Mouse (Mus musculus) brown adipose tissue, adult 24 weeks (tissue): Measurements from ENCODE around the gene Slc2a5. TPM values are rescaled to one million over a fixed set of nuclear protein-coding genes. Genes with fewer than 3 reads are reported as not detected.

ENCODE experiments used
- H3K27ac ChIP-seq: fragments of 200-500 bp; replicated peaks from 2 replicates; pipeline ENCODE4 v1.5.1; 2012; ENCODE audit warnings: low read depth, mild to moderate bottlenecking, low read length
- H3K4me1 ChIP-seq: fragments of 200-500 bp; 2 replicates; pipeline ENCODE4 v1.6.1; 2012; ENCODE audit warnings: low read length, mixed read lengths; ENCODE audit not compliant: control insufficient read depth, insufficient read depth, insufficient read length
- H3K4me3 ChIP-seq: fragments of 200-500 bp; 2 replicates; pipeline ENCODE4 v1.5.1; 2012; ENCODE audit warnings: low read depth, mild to moderate bottlenecking, low read length, moderate library complexity; ENCODE audit not compliant: insufficient read depth
- polyA plus RNA-seq: library from polyadenylated mRNA; stranded (reverse); fragments of >200 nt; gene quantifications from 2 replicates; pipeline ENCODE4 v1.2.4, GENCODE M21; 2012; ENCODE audit not compliant: missing spikeins, insufficient read depth, insufficient read length

Gene Slc2a5
- polyA plus RNA-seq: 46.1 and 72.4 TPM in 2 replicates

DNA sequence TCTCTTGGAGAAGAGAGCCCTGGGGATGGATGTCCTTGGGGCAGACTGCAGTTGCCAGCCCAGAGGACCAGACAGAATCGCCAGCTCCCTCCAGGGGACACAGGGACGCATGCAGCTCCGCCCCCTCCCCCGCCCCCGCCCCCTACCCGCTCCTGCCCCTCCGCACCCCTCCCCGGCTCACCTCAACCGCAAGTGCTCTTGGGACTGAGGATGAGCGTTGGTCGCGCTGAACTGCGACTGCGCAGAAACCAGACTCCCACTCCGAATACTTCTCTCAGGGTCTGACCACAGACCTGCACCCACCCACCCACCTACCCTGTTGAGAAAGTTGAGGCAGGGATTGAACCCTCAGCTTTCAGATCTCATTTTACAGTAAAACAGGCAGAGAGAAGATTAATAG lies at the start of gene Slc2a5:
Gene Slc2a5, plus strand, starts transcription at position 229 of the 400 bp plus-strand sequence.
- no peak within 1 kb of the TSS for H3K27ac ChIP-seq
- H3K4me1 ChIP-seq: no peaks in the 10 kb centered on the region
- no peak within 1 kb of the TSS for H3K4me3 ChIP-seq

DNA sequence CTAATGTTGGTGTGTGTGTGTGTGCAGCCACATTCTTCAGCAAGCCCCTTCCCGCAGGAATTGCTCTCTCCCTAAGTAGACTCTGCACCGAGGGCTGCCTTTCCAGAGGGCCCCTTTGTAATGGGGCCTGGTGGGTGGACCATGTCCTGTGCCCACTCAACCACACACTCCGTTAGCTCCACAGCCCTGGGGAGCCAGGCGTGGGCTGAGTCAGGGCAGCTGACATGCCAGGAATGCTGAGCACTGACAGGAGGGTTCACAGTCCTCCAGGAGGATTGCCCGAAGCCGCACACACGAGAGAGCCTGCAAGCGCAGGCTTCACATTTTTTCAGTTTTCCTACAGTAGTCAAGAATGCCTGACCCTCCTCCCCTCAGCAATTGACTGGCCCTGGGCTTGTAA lies 48.9 kb upstream of the Slc2a5 start:
- Histone ChIP-seq H3K4me1 (no peaks in the 10 kb centered on the region), H3K4me3 (no peak overlapping the region), H3K27ac (no peak overlapping the region)

DNA sequence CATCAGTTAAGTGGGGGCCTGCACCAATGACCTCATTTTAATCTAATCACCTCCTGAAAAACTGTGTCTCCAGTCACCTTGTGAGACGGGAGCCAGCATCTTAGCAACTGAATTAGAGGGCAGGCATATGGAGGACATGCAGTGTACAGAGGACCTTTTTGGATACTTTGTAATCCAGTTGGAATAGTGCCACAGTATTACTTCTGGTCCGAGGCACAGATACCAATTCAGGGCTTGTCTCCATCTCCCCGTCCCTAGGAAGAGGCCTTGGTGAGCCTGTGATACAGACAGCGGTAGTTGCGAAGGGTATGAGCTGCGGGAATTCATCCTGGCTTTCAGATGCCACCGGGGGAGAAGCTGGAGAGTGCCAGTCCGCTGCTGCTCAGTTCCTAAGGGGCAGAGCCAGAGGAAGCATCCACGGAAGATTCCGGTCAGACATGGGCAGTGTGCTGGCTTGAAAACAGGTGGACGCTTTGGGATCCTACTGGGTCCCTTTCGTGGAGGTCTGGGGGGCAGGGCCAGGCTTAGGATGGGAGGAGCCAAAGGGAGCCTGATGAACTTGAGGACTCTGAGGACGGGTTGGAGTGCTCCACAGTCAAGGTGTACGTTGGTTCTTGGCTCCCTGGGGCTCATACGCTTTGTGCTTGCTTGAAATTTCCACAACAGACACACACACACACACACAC lies 46.5 kb upstream of the Slc2a5 start:
- no peak overlapping the region for H3K4me3 ChIP-seq
- H3K4me1 ChIP-seq: no peaks in the 10 kb centered on the region
- H3K27ac ChIP-seq: no peak overlapping the region

DNA sequence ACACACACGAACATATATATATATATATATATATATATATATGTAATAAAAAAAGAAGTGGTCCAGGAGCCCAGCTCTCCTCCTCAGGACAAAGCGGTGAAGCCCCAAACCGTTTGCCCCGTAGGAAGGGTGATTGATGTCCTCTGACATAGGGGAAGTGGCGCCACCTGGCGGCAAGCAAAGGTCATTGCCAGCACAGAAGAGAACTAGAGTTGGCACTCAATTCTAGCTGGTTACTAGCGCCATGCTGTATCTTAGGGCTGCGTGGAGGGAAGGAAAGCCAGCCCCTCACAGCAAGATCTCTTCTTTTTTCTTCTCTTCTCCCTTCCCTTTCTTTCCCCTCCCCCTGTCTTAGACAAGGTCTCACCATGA lies 46.0 kb upstream of the Slc2a5 start:
- no peak overlapping the region for H3K27ac ChIP-seq
- no peak overlapping the region for H3K4me3 ChIP-seq
- H3K4me1 ChIP-seq: no peaks in the 10 kb centered on the region

DNA sequence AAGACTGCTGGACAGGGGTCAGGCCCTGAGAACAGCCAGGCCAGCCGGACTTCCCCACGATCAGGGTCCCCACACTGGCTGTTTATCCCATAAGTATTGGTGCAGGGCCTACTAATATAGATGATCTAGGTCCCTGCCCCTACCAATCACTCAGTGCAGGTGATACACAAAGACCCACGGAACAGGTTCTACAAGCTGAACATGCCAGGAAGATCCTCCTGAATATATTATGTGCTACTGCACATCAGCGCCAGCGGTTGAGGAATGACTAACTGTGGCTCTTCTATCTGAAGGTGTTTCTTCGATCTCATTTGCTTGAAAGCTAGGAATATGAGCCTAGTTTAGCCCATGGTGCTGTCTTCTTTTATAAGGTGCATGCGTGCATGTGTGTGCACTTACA lies 43.7 kb upstream of the Slc2a5 start:
- H3K4me1 ChIP-seq: no peaks in the 10 kb centered on the region
- H3K27ac ChIP-seq: no peak overlapping the region
- H3K4me3 ChIP-seq: no peak overlapping the region

DNA sequence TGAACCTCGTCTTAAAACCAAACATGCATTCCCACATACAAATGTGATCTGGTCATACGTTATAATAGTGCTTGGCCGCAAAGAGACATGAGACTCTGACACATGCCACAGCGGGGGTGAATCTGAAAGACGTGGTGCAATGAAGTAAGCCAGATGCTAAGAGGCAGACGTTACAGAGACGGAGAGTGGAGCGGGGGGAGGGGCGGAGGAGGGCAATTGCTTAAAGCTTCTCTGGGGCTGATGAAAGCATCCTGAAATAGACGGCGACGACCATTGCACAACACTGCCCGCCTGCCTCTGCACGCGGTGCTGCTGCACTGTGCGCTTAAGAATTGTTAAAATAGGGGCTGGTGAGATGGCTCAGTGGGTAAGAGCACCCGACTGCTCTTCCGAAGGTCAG lies 42.9 kb upstream of the Slc2a5 start:
- Histone ChIP-seq H3K27ac (no peak overlapping the region), H3K4me1 (no peaks in the 10 kb centered on the region), H3K4me3 (no peak overlapping the region)

DNA sequence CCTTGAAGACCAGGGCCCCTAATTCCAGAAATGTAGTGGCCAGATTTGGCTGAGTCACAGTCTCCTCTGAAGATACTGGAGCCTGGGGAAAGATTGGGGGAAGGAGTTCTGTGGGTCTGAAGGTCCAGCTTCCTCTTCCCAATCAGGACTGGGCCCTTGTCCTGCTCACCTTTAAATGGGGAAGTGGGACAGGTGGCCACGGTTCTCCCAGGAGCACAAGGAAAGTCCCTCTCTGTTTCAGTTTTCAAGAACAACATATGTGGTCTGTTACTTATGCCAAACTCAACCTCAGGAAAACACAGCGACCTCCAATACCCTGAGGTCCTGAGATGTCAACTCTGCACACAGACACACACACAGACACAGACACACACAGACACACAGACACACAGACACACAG lies 40.4 kb upstream of the Slc2a5 start:
- Histone ChIP-seq H3K27ac (no peak overlapping the region), H3K4me1 (no peaks in the 10 kb centered on the region), H3K4me3 (no peak overlapping the region)

DNA sequence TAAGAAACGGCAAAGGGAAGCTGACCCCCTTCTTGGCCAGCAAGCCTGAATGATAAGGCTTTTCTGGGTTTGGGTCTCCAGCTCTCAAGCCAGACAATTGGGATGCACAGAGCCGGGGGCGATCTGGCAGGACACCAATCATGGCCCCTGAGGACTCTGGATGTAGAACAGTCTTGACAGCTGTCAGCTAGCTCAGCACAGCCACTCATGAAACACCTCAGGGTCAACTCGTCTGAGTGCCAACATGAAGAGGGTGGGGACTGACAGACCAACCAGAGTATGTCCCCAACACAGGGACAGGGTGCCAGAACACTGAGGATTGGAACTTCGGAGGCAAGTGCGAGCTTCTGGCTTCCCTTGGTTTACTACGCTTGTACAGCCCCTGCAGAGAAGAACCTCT lies 39.8 kb upstream of the Slc2a5 start:
- no peaks in the 10 kb centered on the region for H3K4me1 ChIP-seq
- H3K4me3 ChIP-seq: no peak overlapping the region
- H3K27ac ChIP-seq: no peak overlapping the region

DNA sequence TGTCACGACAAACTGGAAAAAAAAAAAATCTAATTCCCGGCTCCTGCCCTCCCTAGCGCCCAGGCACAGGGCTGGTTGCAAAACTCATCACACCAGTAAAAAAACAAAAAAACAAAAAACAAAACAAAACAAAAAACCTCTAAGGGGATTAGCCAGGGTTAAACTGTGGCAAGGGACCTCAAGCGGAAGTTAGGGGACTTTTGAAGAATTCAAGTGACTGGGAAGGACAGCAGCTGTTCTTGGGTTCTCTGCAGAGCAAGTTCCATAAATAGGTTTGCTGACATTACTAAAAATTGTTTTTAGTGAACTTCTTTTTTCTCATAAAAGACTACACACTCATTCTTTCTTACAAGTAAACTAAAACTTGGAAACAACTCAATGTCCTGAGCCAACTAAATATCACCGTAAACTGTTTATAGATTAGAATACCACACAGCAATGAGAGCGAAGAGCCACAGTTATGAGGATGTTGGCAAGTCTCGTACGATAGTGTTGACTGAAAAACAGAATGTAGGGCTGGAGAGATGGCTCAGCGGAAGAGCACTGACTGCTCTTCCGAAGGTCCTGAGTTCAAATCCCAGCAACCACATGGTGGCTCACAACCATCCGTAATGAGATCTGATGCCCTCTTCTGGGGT lies 38.6 kb upstream of the Slc2a5 start:
- no peaks in the 10 kb centered on the region for H3K4me1 ChIP-seq
- no peak overlapping the region for H3K27ac ChIP-seq
- no peak overlapping the region for H3K4me3 ChIP-seq

DNA sequence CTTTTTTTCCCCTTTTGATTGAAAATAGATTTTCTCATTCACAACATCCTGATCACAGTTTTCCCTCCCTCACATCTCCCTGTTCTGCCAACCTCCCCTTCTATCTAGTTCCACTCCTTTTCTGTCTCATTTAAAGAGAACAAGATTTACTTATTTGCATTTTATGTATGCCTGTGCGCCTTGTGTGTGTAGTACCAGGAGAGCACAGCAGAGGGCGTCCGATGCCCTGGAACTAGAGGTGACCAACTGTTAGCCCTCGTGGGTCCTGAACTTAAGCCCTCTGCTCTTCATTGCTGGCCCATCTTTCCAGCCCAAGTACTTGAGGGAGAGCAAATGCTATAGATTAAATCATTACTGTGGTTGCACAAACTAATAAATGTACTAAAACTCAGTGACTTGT lies 33.7 kb upstream of the Slc2a5 start:
- no peak overlapping the region for H3K27ac ChIP-seq
- H3K4me1 ChIP-seq: peaks cover 11% of the 10 kb centered on the region
- H3K4me3 ChIP-seq: no peak overlapping the region

DNA sequence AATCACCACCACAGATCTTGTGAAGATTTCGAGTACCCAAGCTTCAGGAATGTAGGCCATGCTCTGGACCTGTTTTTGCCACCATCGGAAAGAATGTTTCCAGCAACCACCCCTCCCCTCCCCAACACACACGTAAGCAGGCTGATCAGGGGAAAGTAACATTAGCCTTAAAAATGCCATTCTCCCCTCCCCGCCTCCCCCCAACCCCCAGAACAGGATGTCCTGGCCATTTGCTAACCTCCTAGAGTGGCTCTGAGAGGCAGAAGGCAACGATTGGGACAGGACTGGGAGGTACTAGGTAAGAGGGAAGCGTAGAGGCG lies 32.3 kb upstream of the Slc2a5 start:
- no peak overlapping the region for H3K27ac ChIP-seq
- H3K4me3 ChIP-seq: no peak overlapping the region
- H3K4me1 ChIP-seq: peaks cover 11% of the 10 kb centered on the region

DNA sequence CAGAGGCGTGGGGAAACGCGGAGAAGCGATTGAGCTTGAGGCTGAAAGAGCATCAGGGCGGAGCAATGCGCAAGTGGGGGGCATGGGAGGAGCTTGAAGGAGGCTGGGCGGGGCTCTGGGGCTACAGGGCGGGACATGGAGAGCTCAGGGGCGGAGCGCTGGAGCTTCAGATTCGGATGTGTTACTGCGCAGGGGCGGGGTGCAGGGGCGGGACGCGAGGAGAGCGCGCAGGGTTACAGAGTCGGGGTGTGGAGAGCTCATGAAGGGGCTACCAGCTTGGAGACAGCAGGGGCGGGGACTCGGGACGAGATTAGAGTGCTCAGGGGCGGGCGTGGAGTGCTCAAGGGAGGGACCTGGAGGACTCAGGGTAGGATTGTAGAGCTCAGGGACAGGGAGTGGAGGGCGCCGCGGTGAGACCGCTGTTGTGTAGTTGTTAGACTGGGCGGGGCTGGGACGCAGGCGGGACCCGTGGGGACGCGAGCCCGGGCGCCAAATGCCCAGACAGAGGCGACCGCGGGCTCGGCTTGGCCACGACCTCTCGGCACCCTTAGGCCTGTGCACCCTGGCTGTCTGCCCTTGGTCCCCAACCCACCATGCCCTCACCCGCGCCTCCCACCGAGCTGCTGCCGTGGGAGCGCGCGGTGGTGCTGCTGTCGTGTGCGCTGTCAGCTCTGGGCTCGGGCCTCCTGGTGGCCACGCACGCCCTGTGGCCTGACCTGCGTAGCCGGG lies 31.8 kb upstream of the Slc2a5 start, which contains the start of gene Gpr157:
Gene Gpr157, plus strand, starts transcription at position 205 of the 729 bp plus-strand sequence.
- peak within 1 kb of the TSS; percentile 79 for H3K4me3 ChIP-seq
- H3K4me1 ChIP-seq: peaks cover 11% of the 10 kb centered on the region
- peak within 1 kb of the TSS; percentile 24; the same call in 1 of the 2 replicates for H3K27ac ChIP-seq

DNA sequence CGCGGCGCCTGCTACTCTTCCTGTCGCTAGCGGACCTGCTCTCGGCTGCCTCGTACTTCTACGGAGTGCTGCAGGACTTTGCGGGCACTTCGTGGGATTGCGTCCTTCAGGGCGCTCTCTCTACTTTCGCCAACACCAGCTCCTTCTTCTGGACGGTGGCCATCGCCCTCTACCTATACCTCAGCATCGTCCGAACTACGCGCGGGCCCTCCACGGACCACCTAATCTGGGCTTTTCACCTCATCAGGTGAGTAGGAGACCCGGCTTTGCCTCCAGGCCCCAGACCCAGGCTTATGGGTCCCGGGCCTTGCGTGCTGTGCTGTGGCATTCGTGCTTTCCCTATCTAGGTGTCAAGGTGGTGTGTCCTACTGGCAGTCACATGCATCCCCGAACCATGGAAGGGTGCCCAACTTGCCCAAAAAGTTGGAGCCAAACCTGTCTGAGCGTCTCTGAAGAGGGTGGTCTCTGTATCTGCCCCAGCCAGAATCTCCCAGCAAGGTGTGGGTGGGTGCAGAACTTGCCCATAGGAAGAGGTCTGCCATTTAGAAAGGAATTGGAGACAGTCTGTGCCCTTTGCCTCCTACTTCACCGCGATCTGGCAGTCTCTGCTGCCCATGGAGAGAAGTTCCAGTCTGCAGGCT lies 31.1 kb upstream of the Slc2a5 start:
- H3K27ac ChIP-seq: peak overlapping the region; percentile 24; the same call in 1 of the 2 replicates
- peaks cover 11% of the 10 kb centered on the region for H3K4me1 ChIP-seq
- peak overlapping the region; percentile 79 for H3K4me3 ChIP-seq

DNA sequence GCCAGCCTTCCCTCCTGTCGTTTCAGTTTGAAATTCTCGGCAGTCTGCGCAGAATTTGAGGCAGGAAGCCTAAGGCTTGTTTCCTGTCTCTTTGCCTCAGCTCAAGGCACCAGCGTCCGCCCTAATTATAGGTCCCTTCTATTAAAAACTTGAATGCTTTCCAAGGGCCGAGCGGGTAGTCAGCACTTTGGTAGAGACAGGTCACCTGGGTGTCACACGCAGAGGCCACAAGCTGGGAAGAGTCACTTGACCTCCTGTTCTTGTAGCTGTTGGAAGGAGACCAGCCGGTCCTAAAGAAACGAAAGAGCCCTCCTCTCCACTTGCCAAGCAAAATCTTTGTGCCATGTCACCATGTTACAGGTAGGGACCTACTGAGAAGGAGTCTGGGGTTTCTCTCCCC lies 30.0 kb upstream of the Slc2a5 start:
- Histone ChIP-seq H3K4me3 (peak overlapping the region; percentile 79), H3K27ac (no peak overlapping the region), H3K4me1 (peaks cover 11% of the 10 kb centered on the region)

DNA sequence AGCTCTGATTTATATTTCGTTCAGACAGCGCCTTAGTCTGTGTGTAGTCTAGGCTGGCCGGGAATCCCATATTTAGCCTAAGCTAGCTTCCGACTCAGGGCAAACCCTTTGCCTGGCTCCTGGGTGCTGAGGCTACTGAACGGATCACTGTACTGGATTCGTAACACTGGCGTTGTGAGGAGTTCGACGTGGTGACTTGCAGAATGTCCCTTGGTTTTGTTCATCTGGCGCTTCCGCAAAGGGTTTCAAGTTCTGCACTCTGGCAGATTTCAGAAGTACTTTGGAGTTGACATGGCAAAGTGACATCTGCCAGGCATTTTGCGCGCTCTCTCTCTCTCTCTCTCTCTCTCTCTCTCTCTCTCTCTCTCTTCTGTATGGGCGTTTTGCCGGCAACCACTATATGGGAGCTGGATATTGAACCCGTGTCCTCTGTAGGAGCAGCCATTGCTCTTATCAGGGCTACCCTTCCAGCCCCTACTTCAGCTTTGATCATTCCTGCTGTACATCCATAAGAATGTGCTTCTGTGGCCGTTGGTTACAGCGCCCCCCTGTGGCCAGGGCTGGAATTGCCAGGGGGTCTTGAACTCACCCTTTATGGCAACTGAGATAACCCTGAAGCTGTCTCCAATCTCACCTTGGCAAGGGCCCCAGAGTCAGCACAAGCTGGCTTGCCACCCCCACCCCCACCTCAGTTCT lies 27.0 kb upstream of the Slc2a5 start:
- no peak overlapping the region for H3K27ac ChIP-seq
- H3K4me1 ChIP-seq: peaks cover 11% of the 10 kb centered on the region
- H3K4me3 ChIP-seq: no peak overlapping the region
